Mouse (Mus musculus) neural tube, embryonic 14.5 days (tissue): Measurements from ENCODE around the gene Fgf2. TPM values are rescaled to one million over a fixed set of nuclear protein-coding genes. Genes with fewer than 3 reads are reported as not detected.

Experiments used
- ATAC-seq: fragments of 200-750 bp; cut with Nextera tagmentation; 2 replicates; pipeline ENCODE4 v1.8.0; 2017; ENCODE audit warnings: low read depth, mild to moderate bottlenecking, moderate TSS enrichment, moderate library complexity
- H3K27ac ChIP-seq: fragments of 300-500 bp; sonication (generic); 2 replicates; pipeline ENCODE4 v1.5.1; 2014; ENCODE audit warnings: low read depth, mild to moderate bottlenecking, control low read depth, low read length, moderate library complexity, mixed read lengths
- H3K27me3 ChIP-seq: fragments of 300-500 bp; sonication (generic); 2 replicates; pipeline ENCODE4 v1.6.1; 2014; ENCODE audit warnings: low read length; ENCODE audit not compliant: control insufficient read depth, insufficient read depth
- H3K36me3 ChIP-seq: fragments of 300-500 bp; sonication (generic); 2 replicates; pipeline ENCODE4 v1.6.1; 2014; ENCODE audit warnings: low read length, mixed read lengths; ENCODE audit not compliant: control insufficient read depth, insufficient read depth
- H3K4me1 ChIP-seq: fragments of 300-500 bp; sonication (generic); 2 replicates; pipeline ENCODE4 v1.6.1; 2014; ENCODE audit warnings: low read length; ENCODE audit not compliant: control insufficient read depth, insufficient read depth
- H3K4me2 ChIP-seq: fragments of 300-500 bp; sonication (generic); 2 replicates; pipeline ENCODE4 v1.6.1; 2014; ENCODE audit warnings: mild to moderate bottlenecking, low read depth, low read length, control low read depth
- H3K4me3 ChIP-seq: fragments of 300-500 bp; sonication (generic); 2 replicates; pipeline ENCODE4 v1.5.1; 2014; ENCODE audit warnings: low read depth, low read length, control low read depth, mixed read lengths
- H3K9ac ChIP-seq: fragments of 300-500 bp; sonication (generic); replicated peaks from 2 replicates; pipeline ENCODE4 v1.6.1; 2014; ENCODE audit warnings: low read depth, mild to moderate bottlenecking, control low read depth, low read length, mixed read lengths
- H3K9me3 ChIP-seq: fragments of 300-500 bp; sonication (generic); 2 replicates; pipeline ENCODE4 v1.6.1; 2016; ENCODE audit warnings: low read length; ENCODE audit not compliant: control insufficient read depth
- WGBS: fragments of 180-500 bp; shearing (Covaris S2); extraction: QIAGEN DNeasy Blood & Tissue Kit; methylation state at CpG from one replicate; pipeline ENCODE4 v1.1.7; 2014; 5-methylcytosine and 5-hydroxymethylcytosine counted together
- polyA plus RNA-seq: library from polyadenylated mRNA; unstranded; fragments of >200 nt; fragmentation: Nextera tagmentation; extraction: Ambion mirVana; gene quantifications from 2 replicates; pipeline ENCODE4 v1.2.1, GENCODE M21; 2014

Fgf2 gene
- polyA plus RNA-seq, 1 experiment from 2014 or later = 0.74 TPM

DNA sequence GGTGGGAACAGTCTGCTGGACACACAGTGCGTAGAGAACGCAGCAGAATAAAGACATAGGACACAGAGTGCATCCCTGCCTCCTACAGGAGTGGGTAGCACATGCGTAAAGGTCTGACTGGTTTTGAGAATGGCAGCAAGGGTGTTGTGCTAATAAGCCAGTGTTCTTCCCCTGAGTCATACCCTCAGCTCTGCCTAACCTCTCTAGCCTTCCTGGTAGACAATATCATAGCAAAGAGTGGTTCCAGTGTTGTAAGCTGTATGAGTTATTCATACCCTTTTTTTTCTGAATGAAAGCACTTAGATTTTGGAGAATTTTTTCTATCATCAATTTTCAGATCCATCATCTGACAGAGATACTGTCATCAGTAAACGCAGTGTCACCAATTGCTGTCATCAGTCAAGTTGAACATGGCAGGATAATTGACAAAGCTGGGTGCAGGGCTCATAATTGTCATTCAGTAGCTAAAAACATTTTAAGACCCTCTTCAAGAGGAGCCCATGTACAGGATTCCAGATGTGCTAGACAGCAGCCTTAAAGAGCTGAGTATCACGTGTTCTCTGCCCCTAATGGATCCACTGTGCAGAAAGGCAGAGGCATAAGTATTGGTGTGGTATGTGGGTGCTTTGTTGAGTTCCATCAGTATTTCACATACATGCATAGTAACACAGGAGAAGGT is 48.9 kb downstream of the Fgf2 start:
- Histone ChIP-seq H3K4me3 (no peak overlapping the region), H3K4me2 (no peak overlapping the region), H3K27ac (no peak overlapping the region), H3K9me3 (no peaks in the 10 kb centered on the region), H3K27me3 (no peaks in the 10 kb centered on the region), H3K4me1 (no peaks in the 10 kb centered on the region), H3K9ac (no peak overlapping the region), H3K36me3 (no peaks in the 10 kb centered on the region)
- ATAC-seq = no peak
- 94% methylated on average over 5 of the region's 5 CpGs for WGBS

DNA sequence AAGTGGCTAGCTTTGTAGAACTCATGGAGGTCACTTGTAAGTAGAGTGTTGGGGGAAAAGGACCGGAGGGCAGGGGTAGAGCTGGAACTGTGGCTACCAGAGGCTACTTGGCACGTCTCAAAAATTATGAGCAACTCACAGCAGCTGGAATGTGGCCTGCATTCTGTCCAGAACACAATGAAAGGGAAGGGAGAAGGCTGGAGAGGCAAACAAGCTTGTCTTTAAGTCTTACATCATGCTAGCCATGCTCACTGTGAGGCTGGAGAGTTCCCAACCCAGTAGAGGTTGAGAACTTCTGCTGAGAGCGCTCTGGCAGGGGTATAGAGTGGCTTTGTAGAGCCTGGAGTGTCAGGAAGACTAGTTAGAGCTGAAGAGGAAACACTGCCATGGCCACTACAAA is 49.5 kb downstream of the Fgf2 start:
- 84% methylated on average over 3 of the region's 3 CpGs for whole genome bisulfite sequencing
- no peaks in the 10 kb centered on the region for H3K4me1 ChIP-seq
- no peak overlapping the region for H3K4me3 ChIP-seq
- no peak overlapping the region for H3K9ac ChIP-seq
- H3K36me3 ChIP-seq = no peaks in the 10 kb centered on the region
- no peaks in the 10 kb centered on the region for H3K27me3 ChIP-seq
- H3K27ac ChIP-seq = no peak overlapping the region
- no peaks in the 10 kb centered on the region for H3K9me3 ChIP-seq
- no peak for ATAC-seq
- no peak overlapping the region for H3K4me2 ChIP-seq

DNA sequence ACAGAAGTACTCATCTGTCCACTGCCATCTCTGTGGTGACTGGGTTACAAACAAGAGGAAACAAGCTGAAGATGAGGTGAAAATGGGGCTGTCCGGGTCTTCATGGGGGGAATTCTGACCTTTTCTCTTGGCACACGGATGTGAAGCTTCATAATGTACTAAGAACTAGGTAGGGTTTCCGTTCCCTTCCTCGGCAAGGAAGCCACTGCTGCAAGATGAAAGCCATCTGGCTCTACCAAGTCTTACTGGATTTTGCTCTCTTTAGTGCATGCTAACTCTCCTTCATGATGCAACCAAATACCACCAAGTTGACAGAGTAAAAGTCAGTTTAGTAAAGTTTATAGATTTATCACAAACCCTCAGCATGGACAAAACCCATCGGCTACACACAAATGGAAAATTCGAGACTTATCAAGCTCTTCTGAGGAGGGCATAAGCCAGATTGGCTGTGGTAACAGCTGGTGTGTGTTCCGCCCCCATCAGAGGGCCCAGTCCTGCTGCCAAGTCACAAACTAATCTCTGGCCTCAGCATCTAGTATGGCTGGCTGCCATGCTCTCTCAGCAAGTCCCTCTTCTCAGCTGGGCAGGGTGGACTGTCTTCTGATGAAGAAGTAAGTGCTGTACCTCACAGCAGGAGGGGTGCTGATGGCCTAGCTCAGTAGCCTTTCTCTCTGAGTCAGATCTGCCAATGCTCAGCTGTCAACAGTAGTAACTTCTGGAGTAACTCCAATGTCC is 50.7 kb downstream of the Fgf2 start:
- WGBS = 87% methylated on average over 7 of the region's 7 CpGs
- H3K4me1 ChIP-seq = no peaks in the 10 kb centered on the region
- H3K36me3 ChIP-seq = no peaks in the 10 kb centered on the region
- no peak overlapping the region for H3K4me2 ChIP-seq
- no peak overlapping the region for H3K27ac ChIP-seq
- H3K9me3 ChIP-seq = no peaks in the 10 kb centered on the region
- no peaks in the 10 kb centered on the region for H3K27me3 ChIP-seq
- H3K9ac ChIP-seq = no peak overlapping the region
- no peak overlapping the region for H3K4me3 ChIP-seq
- ATAC-seq = no peak

DNA sequence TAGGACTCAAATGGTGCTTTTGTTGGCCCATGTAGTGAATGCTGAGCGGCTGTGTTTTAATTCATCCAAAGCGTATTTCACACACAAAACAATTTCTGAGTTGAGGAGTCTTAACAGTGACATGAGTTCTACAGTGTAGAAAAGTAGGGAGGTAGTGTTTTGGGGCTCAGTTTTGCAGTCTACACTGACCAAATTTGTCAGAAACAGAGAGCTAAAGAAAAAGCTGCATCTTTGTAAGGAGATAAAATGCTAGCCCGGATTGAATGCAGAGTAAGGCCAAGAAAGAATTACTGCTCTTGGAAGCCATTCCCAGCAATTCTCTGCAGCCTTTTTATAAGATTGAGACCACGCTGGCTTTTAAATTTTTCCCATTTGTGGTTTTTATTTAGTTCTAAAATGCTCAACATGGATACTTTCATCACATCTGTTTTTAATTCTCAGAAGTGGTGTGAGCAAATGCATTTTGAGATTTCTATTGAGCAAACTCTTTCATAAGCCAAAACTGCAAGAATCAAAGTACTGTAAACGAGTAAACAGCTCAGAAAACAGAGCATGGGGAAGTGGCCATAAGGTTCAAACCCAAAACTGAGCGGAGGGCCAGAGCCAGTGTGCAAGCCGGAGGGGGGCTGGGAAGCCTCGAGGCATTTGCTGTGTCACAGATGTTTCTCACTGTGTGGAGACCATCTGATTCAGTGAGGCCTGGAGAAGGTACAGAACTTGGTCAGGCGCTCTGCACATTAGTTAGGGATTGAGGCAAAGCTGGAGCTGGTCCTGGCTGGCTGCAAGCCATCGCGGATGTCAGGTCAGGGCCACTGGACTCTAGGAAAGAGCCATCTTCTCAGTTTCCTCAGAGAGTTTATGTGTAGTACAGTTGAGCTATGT is 53.8 kb downstream of the Fgf2 start:
- 84% methylated on average over 11 of the region's 11 CpGs for WGBS
- H3K9me3 ChIP-seq = no peaks in the 10 kb centered on the region
- no peak overlapping the region for H3K9ac ChIP-seq
- H3K36me3 ChIP-seq = no peaks in the 10 kb centered on the region
- H3K4me1 ChIP-seq = no peaks in the 10 kb centered on the region
- no peak for ATAC-seq
- H3K4me3 ChIP-seq = no peak overlapping the region
- H3K4me2 ChIP-seq = no peak overlapping the region
- no peaks in the 10 kb centered on the region for H3K27me3 ChIP-seq
- H3K27ac ChIP-seq = no peak overlapping the region

DNA sequence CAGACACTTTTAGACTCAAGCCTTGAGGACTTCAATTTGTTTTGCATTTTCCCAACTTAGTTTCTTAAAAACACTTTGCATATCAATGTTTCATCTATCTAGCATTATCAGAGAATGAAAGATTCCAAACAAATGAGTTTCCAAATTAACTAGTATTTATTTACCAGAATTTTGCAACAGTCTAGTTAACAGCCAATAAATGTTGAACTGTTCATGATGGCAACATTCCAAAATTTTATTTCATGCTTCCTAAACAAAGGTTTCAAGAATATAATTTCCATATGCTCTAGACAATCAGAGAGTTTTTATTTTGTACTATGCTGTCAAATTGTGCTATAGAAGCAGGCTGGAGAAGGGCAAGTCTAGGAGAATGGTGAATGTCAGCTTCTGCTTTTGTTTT is 59.5 kb downstream of the Fgf2 start:
- Histone ChIP-seq H3K27me3 (no peaks in the 10 kb centered on the region), H3K9me3 (no peaks in the 10 kb centered on the region), H3K4me2 (no peak overlapping the region), H3K4me3 (no peak overlapping the region), H3K9ac (no peak overlapping the region), H3K4me1 (no peaks in the 10 kb centered on the region), H3K27ac (no peak overlapping the region), H3K36me3 (no peaks in the 10 kb centered on the region)
- ATAC-seq = no peak

DNA sequence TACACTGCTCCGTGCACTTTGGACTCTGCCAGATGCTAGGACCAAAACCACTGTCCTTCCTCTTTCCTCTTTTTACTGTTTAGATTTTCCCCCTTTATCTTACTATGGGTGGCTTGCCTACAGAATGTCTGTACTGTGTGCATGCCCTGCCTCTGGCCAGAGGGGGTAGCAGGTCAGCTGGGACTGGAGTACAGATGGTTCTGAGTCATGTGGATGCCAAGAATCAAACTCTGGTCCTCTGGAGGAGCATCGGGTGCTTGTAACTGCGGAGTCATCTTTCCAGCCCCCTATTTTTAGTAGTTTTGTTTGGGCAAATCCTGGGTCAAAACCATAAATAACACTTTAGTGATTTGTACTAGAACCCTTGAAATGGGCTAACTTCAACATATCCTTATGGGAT is 65.3 kb downstream of the Fgf2 start:
- Histone ChIP-seq H3K4me2 (no peak overlapping the region), H3K36me3 (no peaks in the 10 kb centered on the region), H3K9ac (no peak overlapping the region), H3K4me3 (no peak overlapping the region), H3K4me1 (peaks cover 3% of the 10 kb centered on the region; the same call in 1 of the 2 replicates), H3K27ac (no peak overlapping the region), H3K27me3 (no peaks in the 10 kb centered on the region), H3K9me3 (no peaks in the 10 kb centered on the region)
- 90% methylated on average over 3 of the region's 3 CpGs for WGBS
- ATAC-seq = no peak

DNA sequence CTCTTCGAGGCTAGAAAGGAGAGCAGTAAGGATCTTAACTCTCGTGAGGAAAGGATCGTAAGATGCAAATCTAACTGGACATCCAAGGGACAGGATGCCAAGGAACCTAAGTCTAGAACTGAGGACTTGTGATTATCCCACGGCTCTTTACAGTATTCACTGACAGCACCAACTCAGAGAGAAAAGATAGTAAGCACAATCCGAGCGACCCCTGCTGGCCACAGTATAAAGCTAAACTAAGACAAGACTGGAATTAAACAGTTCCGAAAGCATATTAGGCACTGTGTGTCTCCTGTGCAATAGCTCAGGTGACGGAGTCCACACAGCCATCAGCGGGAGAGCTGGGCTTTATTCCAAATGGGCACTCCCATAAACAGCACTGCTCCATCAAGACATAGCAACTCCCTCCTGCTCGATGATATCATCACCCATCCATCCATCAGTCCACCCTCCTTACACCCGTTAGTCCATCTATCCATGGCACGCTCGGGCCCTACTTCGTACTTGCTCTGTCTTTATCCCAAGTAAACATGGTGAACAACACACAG is 66.3 kb downstream of the Fgf2 start:
- Histone ChIP-seq H3K27ac (no peak overlapping the region), H3K4me1 (peaks cover 7% of the 10 kb centered on the region; the same call in 1 of the 2 replicates), H3K36me3 (no peaks in the 10 kb centered on the region), H3K9ac (no peak overlapping the region), H3K4me3 (no peak overlapping the region), H3K9me3 (no peaks in the 10 kb centered on the region), H3K27me3 (no peaks in the 10 kb centered on the region), H3K4me2 (no peak overlapping the region)
- 55% methylated on average over 14 of the region's 14 CpGs for WGBS
- no peak for ATAC-seq

DNA sequence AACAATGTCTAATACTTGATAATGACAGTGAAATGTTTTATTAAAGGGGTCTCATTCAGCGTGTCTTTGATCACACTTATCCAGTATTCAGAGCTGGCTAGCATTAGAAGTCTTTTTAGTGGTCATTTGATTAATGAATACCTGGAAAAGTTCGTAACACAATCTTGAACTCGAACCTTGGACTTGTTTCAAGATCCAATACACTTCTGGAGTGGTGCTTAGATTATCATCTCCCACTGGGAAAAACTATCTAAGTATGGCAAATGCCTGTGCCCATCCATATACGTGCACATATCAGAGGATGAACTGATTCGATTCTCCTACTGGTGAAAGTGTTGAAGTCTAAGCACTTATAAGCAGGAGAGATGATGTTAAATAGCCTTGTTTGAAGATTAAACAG is 70.2 kb downstream of the Fgf2 start:
- Histone ChIP-seq H3K4me1 (peaks cover 16% of the 10 kb centered on the region; the same call in 1 of the 2 replicates), H3K9ac (peak overlapping the region; percentile 68), H3K9me3 (no peaks in the 10 kb centered on the region), H3K4me3 (peak overlapping the region; percentile 91), H3K4me2 (peak overlapping the region; percentile 85), H3K36me3 (no peaks in the 10 kb centered on the region), H3K27ac (no peak overlapping the region), H3K27me3 (no peaks in the 10 kb centered on the region)
- no peak for ATAC-seq
- 79% methylated on average over 5 of the region's 5 CpGs for WGBS
